Mouse (Mus musculus) forebrain, embryonic 14.5 days (tissue): ENCODE data around the gene Cdh18. TPM values are rescaled to one million over a fixed set of nuclear protein-coding genes. Genes with fewer than 3 reads are reported as not detected.

Source experiments
- ATAC-seq: fragments of 200-750 bp; cut with Nextera tagmentation; 2 replicates; pipeline ENCODE4 v1.8.0; 2017; ENCODE audit warnings: mild to moderate bottlenecking, moderate library complexity
- DNase-seq: peaks from one replicate; pipeline ENCODE4 v3.0.0-alpha.2; 2015; ENCODE audit warnings: low spot score
- H3K27ac ChIP-seq: fragments of 300-500 bp; sonication (generic); 2 replicates; pipeline ENCODE4 v1.5.1; 2014; ENCODE audit warnings: low read depth, mild to moderate bottlenecking, control low read depth, low read length, moderate library complexity
- H3K27me3 ChIP-seq: fragments of 300-500 bp; sonication (generic); replicated peaks from 2 replicates; pipeline ENCODE4 v1.6.1; 2014; ENCODE audit warnings: low read length, control low read depth, mixed read lengths; ENCODE audit not compliant: control insufficient read depth, insufficient read depth
- H3K36me3 ChIP-seq: fragments of 300-500 bp; sonication (generic); 2 replicates; pipeline ENCODE4 v1.6.1; 2014; ENCODE audit warnings: low read length, control low read depth; ENCODE audit not compliant: control insufficient read depth, insufficient read depth
- H3K4me1 ChIP-seq: fragments of 300-500 bp; sonication (generic); 2 replicates; pipeline ENCODE4 v1.6.1; 2014; ENCODE audit warnings: antibody characterized with exemption, low read length, control low read depth; ENCODE audit not compliant: control insufficient read depth, insufficient read depth
- H3K4me2 ChIP-seq: fragments of 300-500 bp; sonication (generic); 2 replicates; pipeline ENCODE4 v1.6.1; 2014; ENCODE audit warnings: mild to moderate bottlenecking, control low read depth, low read length
- H3K4me3 ChIP-seq: fragments of 300-500 bp; sonication (generic); 2 replicates; pipeline ENCODE4 v1.5.1; 2014; ENCODE audit warnings: low read depth, low read length, control low read depth
- H3K9ac ChIP-seq: fragments of 300-500 bp; sonication (generic); 2 replicates; pipeline ENCODE4 v1.6.1; 2014; ENCODE audit warnings: mild to moderate bottlenecking, low read length, control low read depth, moderate library complexity
- H3K9me3 ChIP-seq: fragments of 300-500 bp; sonication (generic); replicated peaks from 2 replicates; pipeline ENCODE4 v1.6.1; 2016; ENCODE audit warnings: low read length, control low read depth, mixed read lengths; ENCODE audit not compliant: control insufficient read depth
- WGBS: fragments of 180-500 bp; shearing (Covaris S2); extraction: QIAGEN DNeasy Blood & Tissue Kit; methylation state at CpG from one replicate; pipeline ENCODE4 v1.1.7; 2014; 5-methylcytosine and 5-hydroxymethylcytosine counted together
- polyA plus RNA-seq: library from polyadenylated mRNA; unstranded; fragments of >200 nt; fragmentation: Nextera tagmentation; extraction: Ambion mirVana; gene quantifications from 2 replicates; pipeline ENCODE4 v1.2.1, GENCODE M21; 2014

The Cdh18 gene
- polyA plus RNA-seq, 1 experiment from 2014 or later = 1.9 TPM

GRCm38 (mm10) chr15:23506480-23506879 lies 957.7 kb downstream of the Cdh18 start:
- no peak for ATAC-seq
- Histone ChIP-seq H3K27ac (no peak overlapping the region), H3K4me2 (no peak overlapping the region), H3K4me3 (no peak overlapping the region), H3K27me3 (no peaks in the 10 kb centered on the region), H3K4me1 (no peaks in the 10 kb centered on the region), H3K9ac (no peak overlapping the region), H3K9me3 (no peaks in the 10 kb centered on the region), H3K36me3 (no peaks in the 10 kb centered on the region)
- DNase-seq = no peak
- 84% methylated on average over 4 of the region's 4 CpGs for WGBS

GRCm38 (mm10) chr15:23509694-23510093 lies 960.9 kb downstream of the Cdh18 start:
- DNase-seq (no peak), ATAC-seq (no peak)
- H3K9me3 ChIP-seq = no peaks in the 10 kb centered on the region
- no peak overlapping the region for H3K27ac ChIP-seq
- H3K36me3 ChIP-seq = no peaks in the 10 kb centered on the region
- H3K4me1 ChIP-seq = no peaks in the 10 kb centered on the region
- no peak overlapping the region for H3K4me2 ChIP-seq
- H3K27me3 ChIP-seq = no peaks in the 10 kb centered on the region
- H3K4me3 ChIP-seq = no peak overlapping the region
- H3K9ac ChIP-seq = no peak overlapping the region
- 67% methylated on average over 2 of the region's 2 CpGs for WGBS

DNA sequence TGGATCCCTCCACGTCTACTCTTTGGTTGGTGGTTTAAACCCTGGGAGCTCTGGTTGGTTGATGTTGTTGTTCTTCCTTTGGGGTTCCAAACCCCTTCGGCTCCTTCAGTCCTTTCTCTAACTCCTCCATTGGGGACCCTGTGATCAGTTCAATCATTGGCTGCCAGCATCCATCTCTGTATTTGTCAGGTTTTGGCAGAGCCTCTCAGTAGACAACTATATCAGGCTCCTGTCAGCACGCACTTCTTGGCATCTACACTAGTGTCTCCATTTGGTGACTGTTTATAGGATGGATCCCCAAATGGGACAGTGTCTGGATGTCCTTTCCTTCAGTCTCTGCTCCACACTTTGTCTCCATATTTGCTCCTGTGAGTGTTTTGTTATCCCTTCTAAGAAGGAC lies 967.0 kb downstream of the Cdh18 start:
- no peaks in the 10 kb centered on the region for H3K9me3 ChIP-seq
- 94% methylated on average over 3 of the region's 3 CpGs for WGBS
- no peak for ATAC-seq

DNA sequence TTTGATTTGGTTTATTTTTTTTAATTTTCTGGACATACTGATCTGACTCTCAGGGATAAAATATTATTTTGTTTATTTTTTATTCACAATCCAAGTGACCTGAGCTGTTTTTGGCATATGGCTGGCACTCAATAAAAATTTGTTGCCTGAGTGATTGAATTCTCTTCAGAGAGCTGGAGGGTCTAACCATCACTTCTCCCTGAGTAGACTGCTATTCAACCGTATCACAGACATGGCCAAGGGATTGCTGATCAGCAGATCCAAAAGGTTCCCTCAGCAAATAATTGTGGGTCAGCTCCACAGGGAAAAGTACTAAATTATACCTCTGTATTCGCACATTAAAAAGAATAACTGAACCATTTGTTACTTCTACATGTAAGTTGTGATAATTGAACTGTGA lies 969.3 kb downstream of the Cdh18 start:
- H3K4me2 ChIP-seq = no peak overlapping the region
- no peaks in the 10 kb centered on the region for H3K27me3 ChIP-seq
- ATAC-seq = no peak
- no peak overlapping the region for H3K4me3 ChIP-seq
- WGBS = 79% methylated on average over 2 of the region's 2 CpGs
- H3K9me3 ChIP-seq = no peaks in the 10 kb centered on the region
- no peak for DNase-seq
- H3K36me3 ChIP-seq = no peaks in the 10 kb centered on the region
- no peak overlapping the region for H3K27ac ChIP-seq
- no peak overlapping the region for H3K9ac ChIP-seq
- no peaks in the 10 kb centered on the region for H3K4me1 ChIP-seq

More for the DNA sequence above, 967.0 kb downstream of the Cdh18 start:
- H3K4me2 ChIP-seq = no peak overlapping the region
- H3K27me3 ChIP-seq = no peaks in the 10 kb centered on the region
- no peak overlapping the region for H3K27ac ChIP-seq
- H3K4me3 ChIP-seq = no peak overlapping the region
- H3K9ac ChIP-seq = no peak overlapping the region
- no peak for DNase-seq
- H3K4me1 ChIP-seq = no peaks in the 10 kb centered on the region
- no peaks in the 10 kb centered on the region for H3K36me3 ChIP-seq
